Mouse (Mus musculus): ENCODE measurements around the gene Ntrk1.

Gene Ntrk1

GRCm38 (mm10) chr3:87752567-87752966, 42.4 kb downstream of the Ntrk1 start:
- no peak for DNase-seq (ENCODE audit: low spot score)

DNA sequence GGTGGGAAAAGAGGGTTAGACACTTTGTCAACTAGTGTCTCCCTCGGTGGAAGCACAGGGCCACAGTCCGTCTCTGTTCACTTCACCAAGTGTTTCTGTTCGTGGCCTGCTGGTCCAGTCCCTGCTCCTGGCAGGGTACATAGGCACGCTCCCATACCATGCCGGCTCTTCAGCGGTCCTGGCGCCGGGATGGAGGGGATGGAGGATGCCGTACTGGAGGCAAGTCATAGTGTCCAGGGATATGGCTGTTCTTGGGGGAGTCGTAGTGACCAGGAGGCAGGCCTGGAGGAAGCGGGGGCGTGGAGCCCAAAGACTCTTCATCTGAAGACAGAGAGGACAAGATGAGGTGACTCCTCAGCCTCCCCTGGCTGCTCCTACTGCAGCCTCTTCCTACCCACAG, 45.0 kb downstream of the Ntrk1 start:
- no peak for DNase-seq (ENCODE audit: low spot score)

DNA sequence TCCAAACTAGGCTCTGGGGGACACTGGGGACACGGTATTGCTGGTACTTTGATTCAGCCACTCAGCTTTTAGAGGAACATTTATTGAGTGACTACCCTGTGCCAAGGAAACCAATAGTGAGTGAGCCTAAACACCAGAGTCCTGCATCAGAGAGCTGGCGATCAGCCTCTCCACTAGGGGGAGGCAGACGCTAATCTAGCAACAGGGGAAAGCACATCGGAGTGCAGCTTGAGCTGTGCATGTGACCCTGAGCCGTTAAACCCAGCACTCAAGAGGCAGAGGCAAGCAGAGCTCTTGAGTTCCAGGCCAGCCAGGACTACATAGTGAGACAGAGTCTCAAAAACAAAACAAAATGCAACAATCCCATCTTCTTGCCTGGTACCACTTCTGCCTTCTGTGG, 45.9 kb downstream of the Ntrk1 start:
- peak; percentile 64 for DNase-seq (ENCODE audit: low spot score)

GRCm38 (mm10) chr3:87748431-87748830, 46.5 kb downstream of the Ntrk1 start, which contains the start of gene Lrrc71:
Lrrc71 (minus strand) TSS chr3:87748625.
- DNase-seq (ENCODE audit: low spot score), result no peak

DNA sequence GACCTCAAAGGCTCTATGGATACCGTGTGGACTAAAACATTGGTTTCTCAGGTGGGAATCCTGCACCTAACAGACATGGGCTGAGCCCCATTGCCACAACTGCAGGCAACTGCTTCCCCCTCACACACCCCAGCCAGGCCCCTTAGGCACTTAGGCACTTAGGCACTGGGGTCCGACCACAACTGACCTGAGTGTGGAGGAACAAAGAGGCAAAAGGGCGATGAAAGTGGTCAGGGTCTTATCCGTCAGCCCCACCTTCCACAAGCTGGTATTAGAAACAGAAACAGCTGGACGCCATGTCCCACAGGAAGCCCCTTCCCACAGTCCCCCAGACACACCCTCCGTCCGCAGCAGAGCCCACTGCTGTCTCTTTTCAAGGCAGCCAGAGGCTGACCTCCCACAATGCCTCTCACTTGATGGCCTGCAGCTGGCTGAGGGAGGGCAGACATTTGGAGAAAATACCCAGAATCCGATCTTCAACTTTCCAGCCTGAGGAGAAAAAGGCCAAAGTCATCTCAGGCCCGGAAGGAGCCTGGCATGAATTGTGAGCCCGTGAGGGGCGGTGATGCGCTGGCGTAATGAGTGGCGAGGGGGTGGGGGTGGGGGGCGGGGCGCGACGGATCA, 49.8 kb downstream of the Ntrk1 start:
- no peak for DNase-seq (ENCODE audit: low spot score)

GRCm38 (mm10) chr3:87743927-87744326, 51.0 kb downstream of the Ntrk1 start:
- DNase-seq (ENCODE audit: low spot score), result no peak

GRCm38 (mm10) chr3:87742735-87743134, 52.2 kb downstream of the Ntrk1 start:
- no peak for DNase-seq (ENCODE audit: low spot score)

GRCm38 (mm10) chr3:87742013-87742412, 52.9 kb downstream of the Ntrk1 start:
- DNase-seq (ENCODE audit: low spot score), result no peak

- DNase-seq (ENCODE audit: low spot score), result no peak
Measured at GRCm38 (mm10) chr3:87738906-87739305, 56.1 kb downstream of the Ntrk1 start.

DNA sequence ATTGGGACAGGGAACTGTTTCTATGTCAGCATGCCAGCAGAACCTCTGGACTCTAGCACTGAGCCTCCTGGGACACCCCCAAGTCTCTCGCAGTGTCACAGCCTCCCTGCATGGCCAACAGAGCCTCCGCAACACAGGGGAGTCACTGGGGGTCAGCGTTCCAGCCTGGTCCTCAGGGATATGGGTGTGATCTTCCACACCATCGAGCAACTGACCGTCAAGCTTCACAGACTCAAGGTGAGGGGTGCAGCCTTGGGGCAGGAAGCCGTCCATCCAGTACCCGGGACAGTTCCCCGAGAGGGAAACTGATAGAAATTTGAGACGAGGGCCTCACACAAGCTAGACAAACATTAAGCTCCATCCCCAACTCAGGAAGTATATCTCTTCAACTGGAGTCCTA, 59.6 kb downstream of the Ntrk1 start:
- DNase-seq (ENCODE audit: low spot score), result no peak

DNA sequence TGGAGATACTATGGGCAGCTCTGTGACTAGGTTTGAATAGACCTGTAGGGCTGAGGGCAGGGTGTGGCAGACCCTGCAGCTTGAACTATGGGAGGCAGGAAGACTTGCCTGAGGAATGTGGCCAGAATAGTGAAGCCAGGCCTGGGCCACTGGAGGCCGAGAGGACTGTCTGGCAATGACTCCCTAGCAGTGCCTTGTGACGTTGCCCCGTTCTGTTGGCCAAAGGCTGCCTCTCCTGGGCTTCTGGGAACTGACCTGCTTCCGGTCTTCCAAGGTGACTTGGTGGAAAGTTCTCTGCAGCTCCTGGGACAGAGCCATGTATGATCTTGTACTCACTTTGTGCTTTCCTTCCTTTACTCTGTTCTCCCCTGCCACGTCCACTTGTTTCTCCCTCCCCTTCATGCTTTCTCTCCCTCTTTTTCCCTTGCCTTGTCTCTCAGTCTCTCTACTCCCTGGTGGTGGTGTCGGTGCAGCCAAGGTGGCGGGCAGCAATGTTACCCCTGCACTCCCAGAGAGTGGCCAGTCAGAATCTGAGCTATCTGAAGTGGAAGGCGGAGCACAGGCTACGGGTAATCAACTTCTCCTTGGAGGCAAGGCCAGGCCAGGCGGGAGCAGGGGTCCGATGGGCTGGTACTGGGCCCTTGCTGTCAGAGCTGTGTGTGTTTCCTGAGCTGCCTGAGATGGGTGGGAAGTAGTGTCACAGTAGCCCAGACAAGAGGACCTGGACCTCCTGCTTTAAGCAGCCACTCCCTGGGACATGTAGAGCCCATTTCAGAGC, 60.8 kb downstream of the Ntrk1 start:
- no peak for DNase-seq (ENCODE audit: low spot score)

- no peak for DNase-seq (ENCODE audit: low spot score)
Measured at GRCm38 (mm10) chr3:87733098-87733497, 61.9 kb downstream of the Ntrk1 start.

DNA sequence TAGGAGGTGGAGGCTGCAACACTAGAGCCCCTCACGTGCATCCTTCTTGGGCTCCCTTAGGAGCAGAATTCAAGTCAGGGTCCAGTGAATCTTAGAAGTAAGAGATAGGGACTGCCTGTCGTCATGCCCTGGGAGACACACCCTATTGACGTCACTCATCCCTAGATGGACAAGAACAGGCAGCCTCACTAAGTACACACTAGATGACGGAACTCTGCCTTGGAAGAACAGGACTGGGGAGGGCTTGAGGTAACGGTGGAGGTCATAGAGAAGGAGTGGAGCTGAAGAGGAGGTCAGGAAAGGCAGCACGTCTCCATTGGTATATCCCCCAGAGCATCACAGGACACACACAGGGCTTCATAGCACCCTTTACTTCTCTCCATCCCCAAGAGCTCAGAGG, 66.3 kb downstream of the Ntrk1 start:
- DNase-seq (ENCODE audit: low spot score), result no peak
